Mouse (Mus musculus) hindbrain, embryonic 10.5 days (tissue): ENCODE results near the gene Pxmp4. TPM values are rescaled to one million over a fixed set of nuclear protein-coding genes. Genes with fewer than 3 reads are reported as not detected.

Source experiments
- DNase-seq: peaks from one replicate; pipeline ENCODE4 v3.0.0-alpha.2; 2017; ENCODE audit warnings: low spot score
- H3K27ac ChIP-seq: fragments of 300-500 bp; sonication (generic); 2 replicates; pipeline ENCODE4 v1.5.1; 2016; ENCODE audit warnings: mild to moderate bottlenecking, moderate library complexity
- H3K27me3 ChIP-seq: fragments of 300-500 bp; sonication (generic); 2 replicates; pipeline ENCODE4 v1.6.1; 2016; ENCODE audit warnings: mild to moderate bottlenecking; ENCODE audit not compliant: poor library complexity, insufficient read depth, severe bottlenecking
- H3K36me3 ChIP-seq: fragments of 300-500 bp; sonication (generic); 2 replicates; pipeline ENCODE4 v1.6.1; 2016; ENCODE audit warnings: mild to moderate bottlenecking, moderate library complexity
- H3K4me1 ChIP-seq: fragments of 300-500 bp; sonication (generic); replicated peaks from 2 replicates; pipeline ENCODE4 v1.6.1; 2016; ENCODE audit warnings: mild to moderate bottlenecking
- H3K4me3 ChIP-seq: fragments of 300-500 bp; sonication (generic); 2 replicates; pipeline ENCODE4 v1.5.1; 2016; ENCODE audit warnings: mild to moderate bottlenecking, moderate library complexity
- H3K9me3 ChIP-seq: fragments of 300-500 bp; sonication (generic); 2 replicates; pipeline ENCODE4 v1.6.1; 2016; ENCODE audit warnings: mild to moderate bottlenecking, moderate library complexity
- WGBS: fragments of 180-500 bp; shearing (Covaris S2); methylation state at CpG from one replicate; pipeline ENCODE4 v1.1.7; 2016; 5-methylcytosine and 5-hydroxymethylcytosine counted together
- polyA plus RNA-seq: library from polyadenylated mRNA; unstranded; fragments of >200 nt; fragmentation: Nextera tagmentation; extraction: Ambion mirVana; gene quantifications from 2 replicates; pipeline ENCODE4 v1.2.1, GENCODE M21; 2016

Pxmp4 gene
- polyA plus RNA-seq, 1 experiment from 2014 or later, result 14.5 TPM

DNA sequence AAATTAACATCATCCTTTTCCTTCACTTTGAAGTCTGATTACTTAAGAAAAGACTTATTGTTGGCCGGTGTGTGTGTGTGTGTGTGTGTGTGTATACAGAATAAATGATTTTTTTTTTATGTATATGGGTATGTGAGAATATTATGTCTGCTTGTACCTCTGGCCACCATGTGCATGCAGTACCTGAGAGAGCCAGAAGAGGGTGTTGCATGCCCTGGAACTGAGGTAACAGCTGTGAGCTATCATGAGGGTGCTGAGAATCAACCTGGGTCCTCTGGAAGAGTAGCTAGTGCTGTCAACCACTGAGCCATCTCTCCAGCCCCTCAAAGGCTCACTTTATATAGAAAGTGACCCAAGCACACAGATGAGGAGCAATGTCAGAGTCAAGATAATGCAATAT lies 22.1 kb downstream of the Pxmp4 start:
- DNase-seq, result no peak
- H3K4me1 ChIP-seq, result peaks cover 49% of the 10 kb centered on the region
- no peaks in the 10 kb centered on the region for H3K27me3 ChIP-seq
- H3K36me3 ChIP-seq, result no peaks in the 10 kb centered on the region
- no peaks in the 10 kb centered on the region for H3K9me3 ChIP-seq
- H3K4me3 ChIP-seq, result no peak overlapping the region
- 88% methylated on average over 1 of the region's 1 CpGs for WGBS
- peak overlapping the region; percentile 74; the same call in 1 of the 2 replicates for H3K27ac ChIP-seq

DNA sequence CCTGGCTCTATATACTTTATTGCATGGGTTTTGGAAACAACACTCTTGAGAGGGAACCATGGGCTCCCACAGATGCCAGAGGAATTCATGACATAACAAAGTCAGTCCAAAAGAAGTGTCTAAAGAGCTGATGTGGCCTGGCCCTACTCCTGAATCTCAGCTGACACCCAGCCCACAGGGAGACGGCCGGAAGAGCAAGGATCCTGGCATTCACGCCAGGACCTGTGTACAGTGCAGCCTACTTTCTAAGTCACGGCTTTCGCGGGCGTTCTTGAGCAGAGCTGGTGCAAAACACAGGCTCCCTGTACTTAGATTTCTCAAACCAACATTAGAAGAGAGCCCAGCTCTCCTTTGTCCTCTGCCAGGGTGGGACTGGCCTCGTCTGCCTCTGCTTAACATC lies 22.9 kb downstream of the Pxmp4 start:
- peak overlapping the region; percentile 74 for H3K27ac ChIP-seq
- H3K36me3 ChIP-seq, result no peaks in the 10 kb centered on the region
- H3K4me1 ChIP-seq, result peaks cover 50% of the 10 kb centered on the region
- no peaks in the 10 kb centered on the region for H3K9me3 ChIP-seq
- H3K27me3 ChIP-seq, result no peaks in the 10 kb centered on the region
- no peak for DNase-seq
- WGBS, result 81% methylated on average over 8 of the region's 8 CpGs
- H3K4me3 ChIP-seq, result no peak overlapping the region

GRCm38 (mm10) chr2:154577744-154578067 lies 25.8 kb downstream of the Pxmp4 start:
- peaks cover 39% of the 10 kb centered on the region for H3K4me1 ChIP-seq
- no peaks in the 10 kb centered on the region for H3K27me3 ChIP-seq
- 52% methylated on average over 6 of the region's 6 CpGs for WGBS
- H3K4me3 ChIP-seq, result peak overlapping the region; percentile 20; the same call in 1 of the 2 replicates
- peak overlapping the region; percentile 86 for H3K27ac ChIP-seq
- no peaks in the 10 kb centered on the region for H3K36me3 ChIP-seq
- H3K9me3 ChIP-seq, result no peaks in the 10 kb centered on the region
- DNase-seq, result no peak

DNA sequence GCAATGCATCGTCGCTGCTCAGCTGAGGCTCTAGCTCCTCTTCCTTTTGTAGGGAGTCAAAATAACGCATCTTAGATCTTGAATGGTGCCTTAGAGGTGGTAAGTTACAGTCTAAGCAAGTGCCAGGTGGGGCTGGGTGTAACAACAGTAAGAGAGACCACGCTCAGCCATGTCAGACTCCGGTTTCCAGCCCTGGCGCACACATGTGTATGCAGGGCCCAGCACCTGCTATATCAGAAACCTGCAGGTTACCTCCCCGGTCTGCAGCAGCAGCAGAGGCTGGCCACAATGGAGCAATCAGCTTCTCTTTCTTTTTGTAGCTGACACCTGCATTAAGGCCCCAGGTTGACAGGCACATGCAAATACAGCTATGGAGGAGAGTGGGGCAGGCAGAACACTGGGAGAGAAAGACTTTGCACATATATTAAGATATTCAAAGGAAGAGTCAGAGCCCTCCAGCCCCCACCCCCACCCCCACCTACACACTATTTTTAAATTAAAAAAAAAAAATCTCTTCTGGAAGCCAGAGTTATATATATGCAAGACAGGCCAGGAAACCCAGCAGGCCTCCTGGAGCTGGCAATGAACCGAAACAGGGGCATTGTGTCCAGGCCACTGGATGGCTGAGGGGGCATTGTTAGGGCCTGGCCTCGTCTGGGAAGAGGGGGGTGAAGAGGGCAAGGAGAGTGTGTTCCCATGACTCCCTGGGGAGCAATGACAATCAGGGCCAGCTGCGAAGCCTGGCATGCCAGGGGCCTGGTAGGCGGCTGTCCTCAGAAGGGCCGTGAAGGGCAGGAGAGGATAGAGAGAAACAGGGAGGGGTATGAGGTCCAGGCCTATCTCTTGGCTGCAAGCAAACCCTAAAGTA lies 26.4 kb downstream of the Pxmp4 start:
- peak overlapping the region; percentile 86 for H3K27ac ChIP-seq
- 28% methylated on average over 12 of the region's 12 CpGs for WGBS
- H3K4me1 ChIP-seq, result peaks cover 39% of the 10 kb centered on the region
- H3K9me3 ChIP-seq, result no peaks in the 10 kb centered on the region
- DNase-seq, result peak; percentile 82
- no peaks in the 10 kb centered on the region for H3K36me3 ChIP-seq
- H3K4me3 ChIP-seq, result peak overlapping the region; percentile 20; the same call in 1 of the 2 replicates
- H3K27me3 ChIP-seq, result no peaks in the 10 kb centered on the region

DNA sequence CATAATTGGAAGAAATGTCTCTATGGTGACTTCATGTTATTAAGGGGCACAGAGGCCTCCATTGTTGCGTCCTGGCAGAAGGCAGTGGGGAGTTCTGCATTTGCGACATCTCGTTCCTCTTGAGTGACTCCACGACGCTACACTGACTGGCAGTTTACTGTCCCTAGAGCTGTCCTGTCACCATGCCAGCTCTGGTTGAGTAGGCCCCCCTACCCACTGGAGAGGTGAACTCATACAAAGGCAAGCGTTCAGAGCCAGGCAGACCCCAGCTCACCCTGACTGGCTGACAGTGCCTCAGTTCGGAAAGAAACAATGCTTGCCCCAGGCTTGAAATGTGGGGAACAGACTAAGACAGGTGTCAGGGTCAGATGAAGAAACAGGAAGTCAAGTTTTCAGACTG lies 29.2 kb downstream of the Pxmp4 start:
- WGBS, result 40% methylated on average over 7 of the region's 7 CpGs

DNA sequence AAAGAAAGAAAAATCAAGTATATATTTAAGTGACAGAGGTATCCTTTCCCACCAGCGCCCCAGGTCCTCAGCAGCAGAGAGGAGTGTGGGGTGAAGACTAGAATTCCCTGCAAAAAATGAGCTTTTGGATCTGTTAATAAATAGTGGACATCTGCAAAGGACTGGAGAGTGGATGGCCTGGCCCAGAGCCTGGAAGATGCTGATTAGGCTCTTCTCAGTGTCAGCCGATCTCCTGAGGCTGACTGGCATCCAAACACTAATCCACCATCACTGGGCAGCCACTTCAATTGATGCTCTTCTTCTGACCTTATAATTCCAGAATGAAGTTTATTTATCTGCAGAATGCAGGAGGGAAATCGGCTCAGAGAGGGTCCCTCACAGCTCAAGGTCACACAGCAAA lies 30.5 kb downstream of the Pxmp4 start:
- Histone ChIP-seq H3K9me3 (no peaks in the 10 kb centered on the region), H3K27ac (0 out of 2 replicates have a peak overlapping the region, but pooled peaks have one; percentile 29), H3K27me3 (no peaks in the 10 kb centered on the region), H3K4me3 (no peak overlapping the region), H3K36me3 (peaks cover 2% of the 10 kb centered on the region; the same call in 1 of the 2 replicates), H3K4me1 (peaks cover 66% of the 10 kb centered on the region)
- DNase-seq, result no peak
- 82% methylated on average over 3 of the region's 3 CpGs for WGBS

More for the DNA sequence above, 29.2 kb downstream of the Pxmp4 start:
- peaks cover 56% of the 10 kb centered on the region for H3K4me1 ChIP-seq
- H3K9me3 ChIP-seq, result no peaks in the 10 kb centered on the region
- no peaks in the 10 kb centered on the region for H3K36me3 ChIP-seq
- peak overlapping the region; percentile 79 for H3K27ac ChIP-seq
- H3K4me3 ChIP-seq, result no peak overlapping the region
- no peak for DNase-seq
- H3K27me3 ChIP-seq, result no peaks in the 10 kb centered on the region

- Histone ChIP-seq H3K4me1 (peaks cover 66% of the 10 kb centered on the region), H3K36me3 (peaks cover 7% of the 10 kb centered on the region; the same call in 1 of the 2 replicates), H3K9me3 (no peaks in the 10 kb centered on the region), H3K27me3 (no peaks in the 10 kb centered on the region), H3K4me3 (no peak overlapping the region), H3K27ac (0 out of 2 replicates have a peak overlapping the region, but pooled peaks have one; percentile 36)
- 82% methylated on average over 8 of the region's 8 CpGs for WGBS
- DNase-seq, result no peak
Measured at GRCm38 (mm10) chr2:154571976-154572375, 31.5 kb downstream of the Pxmp4 start.

DNA sequence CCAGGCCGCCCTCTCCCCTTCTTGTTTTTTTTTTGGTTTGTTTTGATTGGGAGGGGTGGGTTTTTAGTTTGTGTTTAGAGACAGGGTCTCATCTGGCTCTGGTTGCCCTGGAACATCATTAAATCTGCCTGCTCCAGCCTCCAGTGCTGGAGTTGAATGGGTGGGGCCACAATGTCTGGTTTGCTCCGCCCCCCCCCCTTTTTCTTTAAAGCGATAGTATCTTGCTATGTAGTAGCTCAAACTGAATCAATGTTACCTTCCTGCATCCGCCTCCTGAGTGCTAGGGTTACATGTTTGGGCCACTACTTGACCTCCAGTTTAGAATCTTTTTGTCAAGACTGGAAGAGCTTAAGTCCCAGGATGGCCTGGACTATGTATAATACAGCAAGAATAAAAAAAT lies 32.2 kb downstream of the Pxmp4 start:
- Histone ChIP-seq H3K27me3 (no peaks in the 10 kb centered on the region), H3K9me3 (no peaks in the 10 kb centered on the region), H3K27ac (peak overlapping the region; percentile 97), H3K36me3 (peaks cover 7% of the 10 kb centered on the region), H3K4me3 (no peak overlapping the region), H3K4me1 (peaks cover 66% of the 10 kb centered on the region)
- no peak for DNase-seq
- 74% methylated on average over 4 of the region's 4 CpGs for WGBS

DNA sequence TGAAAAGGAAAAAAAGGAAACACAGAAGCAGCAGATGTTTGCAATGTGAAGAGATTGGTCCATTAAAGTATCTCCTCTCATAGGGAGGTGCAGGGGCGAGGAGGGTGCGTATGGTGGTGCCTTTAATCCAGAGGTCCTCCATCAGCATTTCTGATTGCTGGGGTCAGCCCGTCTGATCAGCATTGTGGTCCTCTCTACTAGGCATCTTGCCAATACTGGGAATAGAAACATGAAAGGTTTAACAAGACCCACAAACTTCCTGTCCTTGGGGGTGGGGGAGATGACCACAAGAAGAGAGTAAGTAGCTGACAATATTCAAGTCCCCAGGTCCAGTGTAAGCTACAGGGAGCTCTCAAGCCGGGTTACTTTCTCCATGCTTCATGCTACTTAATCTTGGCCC lies 32.8 kb downstream of the Pxmp4 start:
- H3K4me1 ChIP-seq, result peaks cover 68% of the 10 kb centered on the region
- no peak for DNase-seq
- peak overlapping the region; percentile 90 for H3K4me3 ChIP-seq
- H3K9me3 ChIP-seq, result no peaks in the 10 kb centered on the region
- peaks cover 13% of the 10 kb centered on the region for H3K36me3 ChIP-seq
- H3K27me3 ChIP-seq, result no peaks in the 10 kb centered on the region
- WGBS, result 77% methylated on average over 4 of the region's 4 CpGs
- peak overlapping the region; percentile 97 for H3K27ac ChIP-seq

DNA sequence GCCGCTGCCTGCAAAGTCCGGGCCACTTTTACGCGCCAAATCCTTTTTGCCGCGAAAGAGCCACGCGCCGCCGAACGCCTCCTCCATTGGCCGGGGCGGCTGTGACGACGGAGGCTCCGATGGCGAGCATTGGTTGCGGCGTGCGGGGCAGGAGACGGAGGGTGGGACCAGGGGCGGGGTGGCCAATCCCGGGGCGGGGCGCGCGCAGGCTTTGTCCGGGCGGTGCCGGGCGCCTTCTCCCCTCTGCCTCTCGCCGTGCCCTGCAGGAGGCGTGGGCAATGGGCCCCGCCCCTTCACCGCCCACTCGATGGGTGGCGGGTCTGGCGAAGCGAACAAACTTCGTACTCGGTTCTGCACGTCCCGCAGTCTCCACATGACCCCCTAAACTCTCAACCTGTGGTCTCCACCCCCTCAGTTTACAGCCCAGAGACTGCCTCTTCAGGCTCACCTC lies 33.6 kb downstream of the Pxmp4 start, which contains the start of gene E2f1:
Gene E2f1, minus strand, starts transcription at position 57 of the 451 bp plus-strand sequence.
- H3K4me3 ChIP-seq, result peak within 1 kb of the TSS; percentile 90
- H3K27me3 ChIP-seq, result no peaks in the 10 kb centered on the region
- H3K4me1 ChIP-seq, result peaks cover 76% of the 10 kb centered on the region
- H3K9me3 ChIP-seq, result no peaks in the 10 kb centered on the region
- peak; percentile 99 for DNase-seq
- H3K36me3 ChIP-seq, result peaks cover 20% of the 10 kb centered on the region
- H3K27ac ChIP-seq, result peak within 1 kb of the TSS; percentile 97
- under 1% methylated on average over 44 of the region's 44 CpGs for WGBS

GRCm38 (mm10) chr2:154569071-154569748 lies 34.3 kb downstream of the Pxmp4 start:
- Histone ChIP-seq H3K4me3 (peak overlapping the region; percentile 90), H3K9me3 (no peaks in the 10 kb centered on the region), H3K4me1 (peaks cover 79% of the 10 kb centered on the region), H3K27me3 (no peaks in the 10 kb centered on the region), H3K36me3 (peaks cover 27% of the 10 kb centered on the region), H3K27ac (peak overlapping the region; percentile 97)
- peak; percentile 72 for DNase-seq
- under 1% methylated on average over 70 of the region's 70 CpGs for WGBS

DNA sequence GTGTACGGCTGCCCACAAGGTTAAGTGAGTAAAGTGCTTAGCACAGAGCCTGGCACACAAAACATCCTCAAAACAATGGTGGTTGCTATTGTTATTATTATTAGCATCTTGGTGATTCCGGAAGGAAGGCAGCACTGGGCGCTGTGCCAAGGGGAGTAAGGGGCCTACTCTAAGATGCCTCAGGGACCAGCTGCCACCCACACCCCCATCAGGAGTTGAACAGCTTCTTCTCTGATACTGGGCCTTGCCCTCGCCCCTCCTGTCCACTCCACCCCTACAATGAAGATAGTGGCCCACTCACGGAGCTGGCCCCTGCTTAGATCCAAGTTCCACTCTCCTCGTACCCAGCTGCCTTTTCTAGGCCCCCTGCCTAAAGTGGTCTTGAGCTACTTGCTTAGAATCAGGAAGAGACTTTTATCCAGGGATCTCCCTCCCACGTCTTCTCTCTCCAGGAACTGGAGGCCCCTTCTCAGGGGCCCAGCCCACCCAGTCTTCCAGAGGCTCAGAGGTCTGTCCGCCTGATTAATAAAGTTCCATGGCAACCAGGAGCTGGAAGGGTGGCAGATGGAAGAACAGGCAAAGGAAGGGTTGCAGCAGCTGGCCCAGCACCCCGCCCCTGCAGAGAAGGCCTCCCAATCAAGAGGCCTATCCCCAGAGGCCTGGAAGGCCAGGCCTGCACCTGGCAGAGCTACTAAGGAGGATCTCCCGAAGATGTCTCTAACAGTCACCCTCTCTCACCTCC lies 35.0 kb downstream of the Pxmp4 start:
- no peaks in the 10 kb centered on the region for H3K9me3 ChIP-seq
- peak; percentile 62 for DNase-seq
- H3K27ac ChIP-seq, result peak overlapping the region; percentile 97
- H3K36me3 ChIP-seq, result peaks cover 34% of the 10 kb centered on the region
- no peaks in the 10 kb centered on the region for H3K27me3 ChIP-seq
- H3K4me1 ChIP-seq, result peaks cover 76% of the 10 kb centered on the region
- 22% methylated on average over 10 of the region's 10 CpGs for WGBS
- peak overlapping the region; percentile 90 for H3K4me3 ChIP-seq
